Mouse (Mus musculus) right cerebral cortex, postnatal 25 days (tissue): ENCODE results near the gene Rsph14.

Source experiments
- DNase-seq: peaks from one replicate; pipeline ENCODE4 v3.0.0; 2022

The Rsph14 gene

GRCm38 (mm10) chr10:74989814-74990213 lies 42.6 kb downstream of the Rsph14 start:
- DNase-seq, result no peak

- DNase-seq, result no peak
These were observed 44.5 kb downstream of the Rsph14 start for GRCm38 (mm10) chr10:74987698-74988470.

GRCm38 (mm10) chr10:74983176-74983575 lies 49.2 kb downstream of the Rsph14 start:
- no peak for DNase-seq

GRCm38 (mm10) chr10:74981159-74981558 lies 51.2 kb downstream of the Rsph14 start:
- no peak for DNase-seq

GRCm38 (mm10) chr10:74978056-74978455 lies 54.3 kb downstream of the Rsph14 start:
- DNase-seq, result no peak

GRCm38 (mm10) chr10:74976429-74976828 lies 56.0 kb downstream of the Rsph14 start:
- DNase-seq, result no peak

GRCm38 (mm10) chr10:74975626-74976025 lies 56.8 kb downstream of the Rsph14 start:
- DNase-seq, result no peak

- no peak for DNase-seq
These were observed 59.4 kb downstream of the Rsph14 start for GRCm38 (mm10) chr10:74973026-74973425.

- DNase-seq, result no peak
These were observed 63.1 kb downstream of the Rsph14 start for GRCm38 (mm10) chr10:74969266-74969665.

- DNase-seq, result peak; percentile 45
These were observed 64.6 kb downstream of the Rsph14 start for GRCm38 (mm10) chr10:74967651-74968267.

GRCm38 (mm10) chr10:74966850-74967451 lies 65.4 kb downstream of the Rsph14 start, which contains the start of gene Gnaz:
Gnaz (plus strand) TSS chr10:74967177.
- DNase-seq, result peak; percentile 100

- DNase-seq, result no peak
These were observed 68.0 kb downstream of the Rsph14 start for GRCm38 (mm10) chr10:74964380-74964779.

- DNase-seq, result peak; percentile 54
These were observed 79.4 kb downstream of the Rsph14 start for GRCm38 (mm10) chr10:74952830-74953443.

- no peak for DNase-seq
These were observed 91.6 kb downstream of the Rsph14 start for GRCm38 (mm10) chr10:74940795-74941194.

GRCm38 (mm10) chr10:74939300-74939699 lies 93.1 kb downstream of the Rsph14 start:
- no peak for DNase-seq

- no peak for DNase-seq
These were observed 94.0 kb downstream of the Rsph14 start for GRCm38 (mm10) chr10:74938410-74938809.

GRCm38 (mm10) chr10:74937003-74937790 lies 95.2 kb downstream of the Rsph14 start:
- no peak for DNase-seq

- DNase-seq, result no peak
These were observed 97.4 kb downstream of the Rsph14 start for GRCm38 (mm10) chr10:74935016-74935415.

- no peak for DNase-seq
These were observed 97.9 kb downstream of the Rsph14 start for GRCm38 (mm10) chr10:74934521-74934920.

- no peak for DNase-seq
These were observed 98.7 kb downstream of the Rsph14 start for GRCm38 (mm10) chr10:74933548-74934190.

GRCm38 (mm10) chr10:74932487-74932886 lies 99.9 kb downstream of the Rsph14 start:
- DNase-seq, result no peak

- no peak for DNase-seq
These were observed 100.8 kb downstream of the Rsph14 start for GRCm38 (mm10) chr10:74931631-74932030.
